Mouse (Mus musculus) midbrain, postnatal 0 days (tissue): Measurements from ENCODE around the gene Bmp2k. TPM values are rescaled to one million over a fixed set of nuclear protein-coding genes. Genes with fewer than 3 reads are reported as not detected.

Experiments used
- ATAC-seq: fragments of 200-750 bp; cut with Nextera tagmentation; 2 replicates; pipeline ENCODE4 v1.8.0; 2017; ENCODE audit warnings: moderate number of reproducible peaks, mild to moderate bottlenecking, moderate TSS enrichment, moderate library complexity; ENCODE audit not compliant: low FRiP score
- DNase-seq: peaks from one replicate; pipeline ENCODE4 v3.0.0-alpha.2; 2015; ENCODE audit warnings: low spot score
- H3K27ac ChIP-seq: fragments of 300-500 bp; sonication (generic); 2 replicates; pipeline ENCODE4 v1.5.1; 2014; ENCODE audit warnings: low read depth, mild to moderate bottlenecking, low read length, mixed read lengths
- H3K27me3 ChIP-seq: fragments of 300-500 bp; sonication (generic); 2 replicates; pipeline ENCODE4 v1.6.1; 2014; ENCODE audit warnings: low read length, control low read depth, mixed read lengths; ENCODE audit not compliant: insufficient read depth
- H3K36me3 ChIP-seq: fragments of 300-500 bp; sonication (generic); 2 replicates; pipeline ENCODE4 v1.6.1; 2014; ENCODE audit warnings: low read length, control low read depth, mixed read lengths; ENCODE audit not compliant: insufficient read depth
- H3K4me1 ChIP-seq: fragments of 300-500 bp; sonication (generic); 2 replicates; pipeline ENCODE4 v1.6.1; 2014; ENCODE audit warnings: mild to moderate bottlenecking, control low read depth, antibody characterized with exemption, low read length, mixed read lengths; ENCODE audit not compliant: insufficient read depth
- H3K4me2 ChIP-seq: fragments of 300-500 bp; sonication (generic); 2 replicates; pipeline ENCODE4 v1.6.1; 2014; ENCODE audit warnings: low read depth, mild to moderate bottlenecking, low read length, mixed read lengths; ENCODE audit not compliant: poor library complexity, severe bottlenecking
- H3K4me3 ChIP-seq: fragments of 300-500 bp; sonication (generic); 2 replicates; pipeline ENCODE4 v1.5.1; 2014; ENCODE audit warnings: low read depth, mild to moderate bottlenecking, low read length, moderate library complexity
- H3K9ac ChIP-seq: fragments of 300-500 bp; sonication (generic); replicated peaks from 2 replicates; pipeline ENCODE4 v1.6.1; 2014; ENCODE audit warnings: mild to moderate bottlenecking, low read length, moderate library complexity, mixed read lengths; ENCODE audit not compliant: poor library complexity, severe bottlenecking
- H3K9me3 ChIP-seq: fragments of 300-500 bp; sonication (generic); 2 replicates; pipeline ENCODE4 v1.6.1; 2016; ENCODE audit warnings: low read length, control low read depth
- CTCF ChIP-seq: IDR thresholded peaks from 2 replicates; pipeline ENCODE4 v1.5.1; 2016; ENCODE audit warnings: antibody characterized with exemption, mild to moderate bottlenecking
- WGBS: fragments of 180-500 bp; shearing (Covaris S2); extraction: QIAGEN DNeasy Blood & Tissue Kit; methylation state at CpG from one replicate; pipeline ENCODE4 v1.1.7; 2014; 5-methylcytosine and 5-hydroxymethylcytosine counted together
- polyA plus RNA-seq: library from polyadenylated mRNA; unstranded; fragments of >200 nt; fragmentation: Nextera tagmentation; extraction: Ambion mirVana; gene quantifications from 2 replicates; pipeline ENCODE4 v1.2.1, GENCODE M21; 2015
- total RNA-seq: library from RNA; depleted of rRNA; stranded (reverse); fragments of >200 nt; gene quantifications from 2 replicates; pipeline ENCODE4 v1.2.3, GENCODE M21; 2014; rRNA removed

The Bmp2k gene
- total and polyA plus RNA-seq, 2 experiments from 2014 or later: 9.5 to 19.4 TPM

- no peak for TF ChIP-seq CTCF
- Histone ChIP-seq H3K4me1 (no peaks in the 10 kb centered on the region), H3K4me2 (no peak overlapping the region), H3K27me3 (no peaks in the 10 kb centered on the region), H3K9me3 (no peaks in the 10 kb centered on the region), H3K9ac (no peak overlapping the region), H3K4me3 (no peak overlapping the region), H3K36me3 (no peaks in the 10 kb centered on the region), H3K27ac (no peak overlapping the region)
- ATAC-seq (no peak), DNase-seq (no peak)
- WGBS: 89% methylated on average over 2 of the region's 2 CpGs
Measured at GRCm38 (mm10) chr5:97135331-97135730, 137.8 kb downstream of the Bmp2k start.

Other genes starting within 250 kb of the Bmp2k start
- gene Anxa3, start 204.3 kb upstream of the Bmp2k start, total RNA-seq: 23.9 and 26.8 TPM in 2 replicates
- gene Anxa3, start 204.3 kb upstream of the Bmp2k start, polyA plus RNA-seq: 23.3 and 29.2 TPM in 2 replicates
- 47.4 and 51.8 TPM in 2 replicates for gene Paqr3, start 113.9 kb downstream of the Bmp2k start, total RNA-seq
- 12.1 and 12.8 TPM in 2 replicates for gene Paqr3, start 113.9 kb downstream of the Bmp2k start, polyA plus RNA-seq